ENCODE assay signal across 8 mouse cellular contexts in the genomic region with DNA sequence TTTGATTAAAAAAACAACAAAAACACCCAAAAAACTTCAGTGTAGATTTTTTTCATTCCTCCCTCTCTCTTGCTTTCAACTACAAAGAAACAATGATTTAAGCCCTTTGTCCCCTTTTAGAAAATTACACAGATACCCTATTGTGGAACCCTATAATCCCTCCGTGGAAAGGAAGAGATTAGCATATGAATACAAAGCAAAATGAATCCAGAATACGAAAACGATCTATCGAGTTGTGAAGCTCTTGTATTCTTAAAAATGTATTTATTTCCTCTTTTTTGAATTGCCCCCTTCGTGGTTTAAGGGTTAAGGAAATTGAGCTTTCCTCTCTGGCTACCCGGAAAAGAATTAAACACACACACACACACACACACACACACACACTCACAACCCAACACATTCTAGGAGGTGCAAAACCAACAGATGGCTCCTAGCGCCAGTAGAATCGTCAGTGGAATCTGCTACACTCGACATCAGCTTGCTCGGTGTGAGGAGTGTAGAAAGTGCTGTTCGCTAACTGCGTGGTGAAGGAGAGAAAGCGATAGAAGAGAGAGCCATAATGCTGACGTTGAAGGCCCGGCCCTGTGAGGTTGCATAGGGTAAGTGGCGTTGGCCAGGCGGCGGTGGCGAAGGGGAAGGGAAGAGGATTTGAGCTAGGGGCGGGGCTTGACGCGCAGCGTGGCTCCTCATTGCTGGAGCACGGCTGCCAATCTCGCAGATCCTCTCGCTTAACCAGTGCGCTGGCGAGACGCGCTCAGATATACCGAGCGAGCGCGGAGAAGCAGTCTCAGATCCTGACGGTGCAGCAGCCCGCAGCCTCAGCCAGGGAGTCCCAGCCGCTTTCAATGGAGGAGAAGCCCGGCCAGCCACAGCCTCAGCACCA. TPM values are rescaled to one million over a fixed set of nuclear protein-coding genes. Genes with fewer than 3 reads are reported as not detected.
A peak's percentile ranks its signal among the peaks of the same experiment; 100 is the strongest.
DNase-seq lines count a peak whose midpoint lies in the region; ATAC-seq lines count a peak whose summit lies in the region.

A gene (plus strand): TSS at position 773 of the 883 bp plus-strand sequence.

- ATAC-seq in inflammation-experienced regulatory T-cells, adult 6 months: peak; percentile 97
- ATAC-seq in megakaryocyte-erythroid progenitor cell, adult 5-6 weeks (replicated peaks; ENCODE audit: low FRiP score, low TSS enrichment, poor library complexity, severe bottlenecking): peak; percentile 99

- intact Hi-C loops in gastrocnemius, postnatal 14 days (cut with DNase I; ENCODE audit: low total_unique reads): no loop called here
- intact Hi-C loops in left cerebral cortex, postnatal 10 days (cut with DNase I): no loop called here

- DNase-seq in adrenal gland, adult (ENCODE audit: inconsistent age in 2 of 2, low spot score in 1 of 2): peak; percentile 100
- peak; percentile 99 for DNase-seq in embryo, embryonic 10.5 days (ENCODE audit: low spot score)
- peak; percentile 100 for DNase-seq in gastrocnemius, postnatal 14 days
- DNase-seq in left cerebral cortex, postnatal 10 days (ENCODE audit: extremely low spot score in 1 of 2, low spot score in 2 of 2): peak; percentile 99
- DNase-seq in right cerebral cortex, postnatal 25 days: peak; percentile 99
- peak; percentile 99 for DNase-seq in urinary bladder, postnatal 4 days (ENCODE audit: low spot score in 2 of 2)

RNA-seq across cellular contexts. Expression of the gene that starts here (rescaled TPM):
- total RNA-seq in gastrocnemius, postnatal 14 days (2021): 10 to 100 TPM; 38.0 to 42.0 TPM
- 10 to 100 TPM; 15.6 to 23.4 (median 16.5) TPM for polyA plus RNA-seq in inflammation-experienced regulatory T-cells, adult 6 months (2017; shearing (Covaris generic))
- total RNA-seq in left cerebral cortex, postnatal 10 days (2021): 10 to 100 TPM; 74.9 to 80.8 TPM
- 60.0 and 67.4 TPM in 2 replicates for total RNA-seq in megakaryocyte-erythroid progenitor cell, adult 5-6 weeks (2014; fragmentation: Nextera tagmentation)
- 78.5 and 79.1 TPM in 2 replicates for total RNA-seq in megakaryocyte-erythroid progenitor cell, adult 5-6 weeks (2017)

Comparison
In these comparisons a context has a peak if more than half of its experiments do, and no peak if none do; other contexts are left out.
1. Peak in every context shown above with its lines: DNase-seq and ATAC-seq.